Mouse (Mus musculus) heart, adult 2 months (tissue): ENCODE results near the gene Dpm1.

Experiments
- CTCF ChIP-seq: fragments of 200-600 bp; IDR thresholded peaks from 2 replicates; pipeline ENCODE4 v1.8.1; 2022; ENCODE audit warnings: antibody characterized with exemption, mild to moderate bottlenecking, moderate library complexity
- EP300 ChIP-seq: fragments of 200-500 bp; IDR thresholded peaks from 2 replicates; pipeline ENCODE4 v1.6.1; 2011; ENCODE audit warnings: low read depth, low read length, control low read depth; ENCODE audit not compliant: insufficient read depth

DNA sequence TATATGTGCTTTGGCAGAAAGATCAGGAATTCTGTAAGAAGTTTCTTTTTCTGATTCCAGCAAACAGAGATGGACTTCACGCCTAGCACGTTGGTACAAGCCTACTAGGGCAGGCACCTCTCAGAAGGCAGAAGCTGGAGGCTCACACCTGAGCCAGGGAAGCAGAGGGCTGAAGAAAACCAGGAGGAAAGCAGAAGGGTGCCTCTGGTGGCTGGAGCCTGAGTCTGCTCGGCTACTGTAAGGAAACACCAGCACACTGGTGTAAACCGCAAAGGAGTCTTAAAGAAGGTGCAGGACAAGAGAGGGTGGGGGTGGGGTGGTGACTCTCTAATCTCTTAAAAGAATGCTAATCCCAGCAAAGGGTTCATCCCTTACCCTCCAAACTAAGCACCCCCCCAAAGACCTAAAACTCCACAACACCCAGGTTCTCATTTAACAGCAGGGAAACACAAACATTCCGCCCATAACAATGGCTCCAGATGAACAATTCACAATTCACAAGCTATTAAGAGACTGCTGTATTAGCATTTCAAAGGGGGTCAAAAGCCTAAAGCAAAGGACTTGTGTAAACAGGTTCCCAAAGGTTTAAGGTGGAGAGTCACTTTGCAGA lies 16.5 kb downstream of the Dpm1 start:
- TF ChIP-seq EP300 = no peak
- TF ChIP-seq CTCF = no peak
